Mouse (Mus musculus): ENCODE measurements around the gene Fbxo40. TPM values are rescaled to one million over a fixed set of nuclear protein-coding genes. Genes with fewer than 3 reads are reported as not detected.

Gene Fbxo40
- total and polyA plus RNA-seq, 3 experiments: 0.11 TPM; not detected in 2

DNA sequence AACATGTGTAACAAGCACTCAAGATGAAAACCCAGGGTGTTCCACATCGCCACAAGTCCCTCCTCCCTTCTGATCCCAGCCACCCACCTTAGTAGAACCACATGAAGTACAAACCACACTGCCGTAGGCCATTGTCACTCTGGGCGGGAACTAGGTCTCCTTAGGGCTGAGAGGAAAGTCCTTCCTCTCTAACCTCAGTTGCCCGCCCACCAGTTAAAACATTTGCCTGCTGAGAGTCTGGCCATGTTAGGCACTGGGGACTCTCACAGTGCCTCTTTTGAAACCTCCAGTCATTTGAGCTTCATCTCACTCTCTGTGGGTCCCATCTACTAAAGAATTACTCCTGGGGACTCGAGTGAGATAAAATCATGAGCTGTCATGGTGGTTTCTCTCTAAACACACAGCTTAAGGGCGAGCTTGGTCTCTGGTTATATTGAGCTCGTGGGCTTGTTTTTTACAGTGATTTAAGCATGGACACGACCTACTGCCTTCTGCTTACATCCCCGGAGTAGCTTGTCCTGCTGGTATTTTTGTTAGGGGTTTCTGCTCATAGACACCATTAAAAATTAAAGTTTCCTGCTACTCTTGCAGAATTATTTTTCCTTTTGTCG is 62.7 kb downstream of the Fbxo40 start:
- ATAC-seq (ENCODE audit: extremely low read depth, insufficient number of reproducible peaks, low FRiP score, poor library complexity, severe bottlenecking) (no peak), DNase-seq (ENCODE audit: low spot score) (no peak)
- peaks cover 96% of the 10 kb centered on the region for H3K36me3 ChIP-seq (replicated peaks)
- H3K4me3 ChIP-seq (ENCODE audit: low read depth, low read length): no peak overlapping the region
- TF ChIP-seq GATA1 (IDR thresholded peaks at IDR 0.05; ENCODE audit: borderline replicate concordance, low read length) (no peak), CTCF (IDR thresholded peaks at IDR 0.05; ENCODE audit: low read depth, low read length) (no peak), TAL1 (conservative IDR thresholded peaks at IDR 0.05; ENCODE audit: low read depth, low read length) (no peak), POLR2AphosphoS5 (IDR thresholded peaks at IDR 0.05; ENCODE audit: insufficient replicate concordance, low read depth, low read length) (no peak), GATA2 (IDR thresholded peaks at IDR 0.05; ENCODE audit: borderline replicate concordance, low read depth, low read length) (no peak)
- H3K9me3 ChIP-seq (replicated peaks): no peaks in the 10 kb centered on the region
- no peaks in the 10 kb centered on the region for H3K27me3 ChIP-seq (ENCODE audit: insufficient read depth, low read length)
- H3K4me1 ChIP-seq (ENCODE audit: insufficient read depth, low read depth, low read length): 0 out of 2 replicates have a peak, but pooled peaks cover 2% of the 10 kb centered on the region

GRCm38 (mm10) chr16:36926514-36927447 is 63.5 kb downstream of the Fbxo40 start:
- H3K9me3 ChIP-seq (replicated peaks): no peaks in the 10 kb centered on the region
- H3K36me3 ChIP-seq (replicated peaks): peaks cover 94% of the 10 kb centered on the region
- H3K4me3 ChIP-seq (ENCODE audit: low read depth, low read length): no peak overlapping the region
- DNase-seq (ENCODE audit: low spot score) (no peak), ATAC-seq (ENCODE audit: extremely low read depth, insufficient number of reproducible peaks, low FRiP score, poor library complexity, severe bottlenecking) (no peak)
- H3K27me3 ChIP-seq (ENCODE audit: insufficient read depth, low read length): no peaks in the 10 kb centered on the region
- TF ChIP-seq GATA2 (IDR thresholded peaks at IDR 0.05; ENCODE audit: borderline replicate concordance, low read depth, low read length): no peak
- no peak for TF ChIP-seq GATA1 (IDR thresholded peaks at IDR 0.05; ENCODE audit: borderline replicate concordance, low read length)
- no peak for TF ChIP-seq CTCF (IDR thresholded peaks at IDR 0.05; ENCODE audit: low read depth, low read length)
- TF ChIP-seq TAL1 (conservative IDR thresholded peaks at IDR 0.05; ENCODE audit: low read depth, low read length): no peak
- H3K4me1 ChIP-seq (ENCODE audit: insufficient read depth, low read depth, low read length): peaks cover 2% of the 10 kb centered on the region; the same call in 1 of the 2 replicates

GRCm38 (mm10) chr16:36925797-36926196 is 64.5 kb downstream of the Fbxo40 start:
- no peak for TF ChIP-seq TAL1 (conservative IDR thresholded peaks at IDR 0.05; ENCODE audit: low read depth, low read length)
- no peak for TF ChIP-seq GATA1 (IDR thresholded peaks at IDR 0.05; ENCODE audit: borderline replicate concordance, low read length)
- TF ChIP-seq POLR2AphosphoS5 (IDR thresholded peaks at IDR 0.05; ENCODE audit: insufficient replicate concordance, low read depth, low read length): no peak
- no peak for TF ChIP-seq GATA2 (IDR thresholded peaks at IDR 0.05; ENCODE audit: borderline replicate concordance, low read depth, low read length)
- TF ChIP-seq CTCF (IDR thresholded peaks at IDR 0.05; ENCODE audit: low read depth, low read length): no peak
- ATAC-seq (ENCODE audit: extremely low read depth, insufficient number of reproducible peaks, low FRiP score, poor library complexity, severe bottlenecking): no peak
- DNase-seq (ENCODE audit: low spot score): no peak
- no peaks in the 10 kb centered on the region for H3K27me3 ChIP-seq (ENCODE audit: insufficient read depth, low read length)
- H3K9me3 ChIP-seq (replicated peaks): no peaks in the 10 kb centered on the region
- H3K4me1 ChIP-seq (ENCODE audit: insufficient read depth, low read depth, low read length): peaks cover 4% of the 10 kb centered on the region; the same call in 1 of the 2 replicates
- no peak overlapping the region for H3K4me3 ChIP-seq (ENCODE audit: low read depth, low read length)
- peaks cover 93% of the 10 kb centered on the region for H3K36me3 ChIP-seq (replicated peaks)

GRCm38 (mm10) chr16:36925351-36925750 is 64.9 kb downstream of the Fbxo40 start:
- peaks cover 92% of the 10 kb centered on the region for H3K36me3 ChIP-seq (replicated peaks)

GRCm38 (mm10) chr16:36924312-36924711 is 66.0 kb downstream of the Fbxo40 start:
- ATAC-seq (ENCODE audit: extremely low read depth, insufficient number of reproducible peaks, low FRiP score, poor library complexity, severe bottlenecking) (no peak), DNase-seq (ENCODE audit: low spot score) (no peak)
- Histone ChIP-seq H3K4me1 (ENCODE audit: insufficient read depth, low read depth, low read length) (peaks cover 8% of the 10 kb centered on the region), H3K36me3 (replicated peaks) (peaks cover 90% of the 10 kb centered on the region), H3K4me3 (ENCODE audit: low read depth, low read length) (no peak overlapping the region), H3K27me3 (ENCODE audit: insufficient read depth, low read length) (no peaks in the 10 kb centered on the region), H3K9me3 (replicated peaks) (no peaks in the 10 kb centered on the region)
- TF ChIP-seq GATA1 (IDR thresholded peaks at IDR 0.05; ENCODE audit: borderline replicate concordance, low read length): no peak
- TF ChIP-seq POLR2AphosphoS5 (IDR thresholded peaks at IDR 0.05; ENCODE audit: insufficient replicate concordance, low read depth, low read length): no peak

More at GRCm38 (mm10) chr16:36925351-36925750, 64.9 kb downstream of the Fbxo40 start:
- TF ChIP-seq POLR2AphosphoS5 (IDR thresholded peaks at IDR 0.05; ENCODE audit: insufficient replicate concordance, low read depth, low read length): no peak
- no peak for TF ChIP-seq TAL1 (conservative IDR thresholded peaks at IDR 0.05; ENCODE audit: low read depth, low read length)
- TF ChIP-seq CTCF (IDR thresholded peaks at IDR 0.05; ENCODE audit: low read depth, low read length): no peak
- TF ChIP-seq GATA2 (IDR thresholded peaks at IDR 0.05; ENCODE audit: borderline replicate concordance, low read depth, low read length): no peak
- TF ChIP-seq GATA1 (IDR thresholded peaks at IDR 0.05; ENCODE audit: borderline replicate concordance, low read length): no peak
- no peaks in the 10 kb centered on the region for H3K27me3 ChIP-seq (ENCODE audit: insufficient read depth, low read length)
- peaks cover 4% of the 10 kb centered on the region; the same call in 1 of the 2 replicates for H3K4me1 ChIP-seq (ENCODE audit: insufficient read depth, low read depth, low read length)
- ATAC-seq (ENCODE audit: extremely low read depth, insufficient number of reproducible peaks, low FRiP score, poor library complexity, severe bottlenecking) (no peak), DNase-seq (ENCODE audit: low spot score) (no peak)
- H3K9me3 ChIP-seq (replicated peaks): no peaks in the 10 kb centered on the region
- no peak overlapping the region for H3K4me3 ChIP-seq (ENCODE audit: low read depth, low read length)

DNA sequence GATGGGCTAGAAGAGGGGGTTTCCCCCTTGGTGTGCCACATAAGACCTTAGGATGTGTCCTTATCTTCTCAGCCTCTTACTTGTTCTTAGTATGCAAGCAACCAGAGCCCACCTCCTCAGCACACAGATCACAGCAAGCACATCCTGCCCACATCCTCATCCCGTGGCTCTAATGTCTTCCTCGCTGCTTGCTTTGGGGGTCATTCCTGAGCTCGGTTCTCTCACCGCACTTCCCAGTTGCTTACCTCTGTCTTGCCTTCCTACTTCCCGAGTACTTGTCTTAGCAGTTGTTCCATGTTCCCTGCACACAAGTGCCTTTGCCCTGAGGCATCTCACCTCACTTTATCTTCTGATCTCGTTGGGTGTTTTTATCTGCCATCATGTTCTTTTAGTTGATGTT is 68.3 kb downstream of the Fbxo40 start:
- H3K4me3 ChIP-seq (ENCODE audit: low read depth, low read length): no peak overlapping the region
- no peaks in the 10 kb centered on the region for H3K27me3 ChIP-seq (ENCODE audit: insufficient read depth, low read length)

More for the DNA sequence above, 68.3 kb downstream of the Fbxo40 start:
- no peak for ATAC-seq (ENCODE audit: extremely low read depth, insufficient number of reproducible peaks, low FRiP score, poor library complexity, severe bottlenecking)
- Histone ChIP-seq H3K4me1 (ENCODE audit: insufficient read depth, low read depth, low read length) (peaks cover 6% of the 10 kb centered on the region), H3K9me3 (replicated peaks) (no peaks in the 10 kb centered on the region), H3K36me3 (replicated peaks) (peaks cover 84% of the 10 kb centered on the region)
- DNase-seq (ENCODE audit: low spot score): no peak
- TF ChIP-seq POLR2AphosphoS5 (IDR thresholded peaks at IDR 0.05; ENCODE audit: insufficient replicate concordance, low read depth, low read length) (no peak), GATA1 (IDR thresholded peaks at IDR 0.05; ENCODE audit: borderline replicate concordance, low read length) (no peak), CTCF (IDR thresholded peaks at IDR 0.05; ENCODE audit: low read depth, low read length) (no peak), GATA2 (IDR thresholded peaks at IDR 0.05; ENCODE audit: borderline replicate concordance, low read depth, low read length) (no peak), TAL1 (conservative IDR thresholded peaks at IDR 0.05; ENCODE audit: low read depth, low read length) (no peak)
